Mouse (Mus musculus): ENCODE measurements around the gene Sdc1. TPM values are rescaled to one million over a fixed set of nuclear protein-coding genes. Genes with fewer than 3 reads are reported as not detected.

Gene Sdc1
- polyA plus RNA-seq, 1 experiment from 2014 or later = 31.4 TPM

DNA sequence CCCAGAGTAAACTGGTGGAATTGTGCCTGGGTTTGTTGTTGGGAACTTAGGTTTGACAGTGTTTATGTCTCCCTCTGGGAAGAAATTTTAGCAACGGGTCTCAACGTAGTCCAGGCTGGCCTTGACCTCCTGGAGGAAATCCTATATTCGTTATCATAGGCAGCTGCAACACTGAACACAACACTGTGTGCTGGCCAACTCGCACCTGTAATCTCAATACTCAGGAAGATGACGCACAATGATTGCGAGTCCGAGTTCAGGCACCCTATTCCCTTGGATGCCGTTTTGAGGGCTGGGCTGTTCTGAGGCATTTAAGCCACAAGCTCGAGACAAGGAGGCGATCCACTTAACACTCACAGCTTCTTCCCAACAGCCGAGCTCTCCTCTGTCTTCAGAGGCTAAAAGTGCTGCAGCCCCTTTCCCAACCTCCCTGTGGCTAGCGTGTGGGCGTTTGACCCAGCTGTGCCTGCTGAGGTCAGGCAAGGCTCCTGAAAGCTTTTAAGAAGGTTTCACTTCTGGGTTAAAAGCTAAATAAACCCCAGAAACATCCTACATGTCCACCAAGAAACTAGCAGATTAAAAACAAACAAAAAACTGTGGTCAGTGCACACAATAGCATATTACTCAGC is 58.0 kb downstream of the Sdc1 start:
- Histone ChIP-seq H3K27ac (replicated peaks in 1 of 2; ENCODE audit: control insufficient read depth in 1 of 2, insufficient read depth in 1 of 2, low read depth in 2 of 2, low read length in 2 of 2) (no peak overlapping the region), H3K9ac (ENCODE audit: low read length) (no peak overlapping the region), H3K36me3 (ENCODE audit: control insufficient read depth, insufficient read depth, low read length) (no peaks in the 10 kb centered on the region), H3K4me2 (ENCODE audit: low read length) (no peak overlapping the region), H3K9me3 (ENCODE audit: control insufficient read depth, low read length) (no peaks in the 10 kb centered on the region), H3K4me1 (ENCODE audit: control insufficient read depth in 2 of 2, insufficient read depth in 2 of 2, low read length in 2 of 2) (no peaks in the 10 kb centered on the region; a peak in 1 of 4 replicates), H3K27me3 (ENCODE audit: control insufficient read depth, insufficient read depth, low read length) (no peaks in the 10 kb centered on the region), H3K4me3 (ENCODE audit: control insufficient read depth in 1 of 2, insufficient read depth in 1 of 2, low read depth in 1 of 2, low read length in 2 of 2) (no peak overlapping the region)
- no peak for ATAC-seq (ENCODE audit: insufficient number of reproducible peaks, insufficient read depth, low FRiP score, low read depth)
- WGBS = 37% methylated on average over 13 of the region's 13 CpGs

GRCm38 (mm10) chr12:8829661-8830040 is 58.5 kb downstream of the Sdc1 start:
- H3K4me1 ChIP-seq (ENCODE audit: control insufficient read depth in 2 of 2, insufficient read depth in 2 of 2, low read length in 2 of 2) = no peaks in the 10 kb centered on the region; a peak in 1 of 4 replicates
- H3K27me3 ChIP-seq (ENCODE audit: control insufficient read depth, insufficient read depth, low read length) = no peaks in the 10 kb centered on the region
- H3K4me2 ChIP-seq (ENCODE audit: low read length) = no peak overlapping the region
- no peak overlapping the region for H3K27ac ChIP-seq (replicated peaks in 1 of 2; ENCODE audit: control insufficient read depth in 1 of 2, insufficient read depth in 1 of 2, low read depth in 2 of 2, low read length in 2 of 2)
- no peaks in the 10 kb centered on the region for H3K36me3 ChIP-seq (ENCODE audit: control insufficient read depth, insufficient read depth, low read length)
- no peak overlapping the region for H3K4me3 ChIP-seq (ENCODE audit: control insufficient read depth in 1 of 2, insufficient read depth in 1 of 2, low read depth in 1 of 2, low read length in 2 of 2)
- WGBS = 84% methylated on average over 5 of the region's 5 CpGs
- no peaks in the 10 kb centered on the region for H3K9me3 ChIP-seq (ENCODE audit: control insufficient read depth, low read length)
- no peak overlapping the region for H3K9ac ChIP-seq (ENCODE audit: low read length)
- no peak for ATAC-seq (ENCODE audit: insufficient number of reproducible peaks, insufficient read depth, low FRiP score, low read depth)

DNA sequence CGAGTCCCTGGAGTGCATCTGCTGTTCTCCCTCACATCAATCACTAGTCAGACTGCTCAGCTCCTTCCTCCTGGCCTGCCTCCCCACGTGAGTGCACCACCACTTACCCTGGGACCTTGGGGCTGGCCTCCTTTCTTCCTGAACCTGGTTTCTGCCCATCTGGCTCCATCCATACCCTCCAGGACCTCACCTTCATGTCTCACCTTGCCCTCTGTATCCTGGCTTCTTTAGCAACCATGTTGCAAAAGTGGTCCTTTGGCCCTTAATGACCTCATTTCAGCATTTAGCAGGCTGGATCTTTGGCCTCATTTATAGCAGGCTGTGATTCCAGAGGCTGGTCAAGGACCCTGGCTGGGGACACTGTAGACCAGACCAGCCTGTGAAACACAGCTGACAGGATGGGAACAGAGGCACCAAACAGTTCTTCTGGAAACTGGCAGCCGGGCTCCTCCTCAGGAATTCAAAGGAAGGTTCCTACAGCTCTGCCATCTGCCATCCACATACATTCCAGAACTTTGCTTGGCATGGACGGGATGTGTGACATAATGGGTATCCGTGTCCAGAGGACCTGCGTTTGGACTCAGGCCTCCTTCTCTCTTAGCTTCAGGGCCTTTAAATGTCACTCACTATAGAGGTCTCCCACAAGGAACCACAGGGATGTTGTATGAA is 60.0 kb downstream of the Sdc1 start:
- ATAC-seq (ENCODE audit: insufficient number of reproducible peaks, insufficient read depth, low FRiP score, low read depth) = no peak
- H3K9me3 ChIP-seq (ENCODE audit: control insufficient read depth, low read length) = no peaks in the 10 kb centered on the region
- H3K36me3 ChIP-seq (ENCODE audit: control insufficient read depth, insufficient read depth, low read length) = no peaks in the 10 kb centered on the region
- 62% methylated on average over 6 of the region's 6 CpGs for WGBS
- H3K4me1 ChIP-seq (ENCODE audit: control insufficient read depth in 2 of 2, insufficient read depth in 2 of 2, low read length in 2 of 2) = no peaks in the 10 kb centered on the region; a peak in 1 of 4 replicates
- no peak overlapping the region for H3K4me3 ChIP-seq (ENCODE audit: control insufficient read depth in 1 of 2, insufficient read depth in 1 of 2, low read depth in 1 of 2, low read length in 2 of 2)
- no peak overlapping the region for H3K9ac ChIP-seq (ENCODE audit: low read length)
- H3K4me2 ChIP-seq (ENCODE audit: low read length) = no peak overlapping the region
- no peak overlapping the region for H3K27ac ChIP-seq (replicated peaks in 1 of 2; ENCODE audit: control insufficient read depth in 1 of 2, insufficient read depth in 1 of 2, low read depth in 2 of 2, low read length in 2 of 2)
- no peaks in the 10 kb centered on the region for H3K27me3 ChIP-seq (ENCODE audit: control insufficient read depth, insufficient read depth, low read length)

DNA sequence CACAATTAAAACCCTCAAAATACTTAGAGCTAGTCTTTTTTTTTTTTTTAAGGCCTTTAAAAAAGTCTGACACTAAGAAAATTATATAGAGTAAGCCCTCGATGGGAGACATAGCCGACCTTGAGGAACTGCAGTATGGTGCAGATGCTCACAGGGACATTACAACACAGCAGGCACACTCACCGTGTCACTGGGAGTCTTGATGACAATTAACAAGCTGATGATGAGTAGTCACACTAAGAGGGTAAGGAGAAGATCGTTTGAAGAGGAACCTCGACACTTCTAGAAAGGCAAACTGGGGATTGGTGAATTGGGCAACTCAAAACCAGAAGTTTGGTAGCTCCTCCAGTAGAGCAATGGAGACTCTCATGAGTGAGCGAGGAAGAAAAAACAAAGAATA is 60.6 kb downstream of the Sdc1 start:
- Histone ChIP-seq H3K4me1 (ENCODE audit: control insufficient read depth in 2 of 2, insufficient read depth in 2 of 2, low read length in 2 of 2) (no peaks in the 10 kb centered on the region; a peak in 1 of 4 replicates), H3K27ac (replicated peaks in 1 of 2; ENCODE audit: control insufficient read depth in 1 of 2, insufficient read depth in 1 of 2, low read depth in 2 of 2, low read length in 2 of 2) (no peak overlapping the region), H3K9ac (ENCODE audit: low read length) (no peak overlapping the region), H3K4me3 (ENCODE audit: control insufficient read depth in 1 of 2, insufficient read depth in 1 of 2, low read depth in 1 of 2, low read length in 2 of 2) (no peak overlapping the region), H3K27me3 (ENCODE audit: control insufficient read depth, insufficient read depth, low read length) (no peaks in the 10 kb centered on the region), H3K9me3 (ENCODE audit: control insufficient read depth, low read length) (no peaks in the 10 kb centered on the region), H3K36me3 (ENCODE audit: control insufficient read depth, insufficient read depth, low read length) (no peaks in the 10 kb centered on the region), H3K4me2 (ENCODE audit: low read length) (no peak overlapping the region)
- ATAC-seq (ENCODE audit: insufficient number of reproducible peaks, insufficient read depth, low FRiP score, low read depth) = no peak
- 66% methylated on average over 6 of the region's 6 CpGs for WGBS

DNA sequence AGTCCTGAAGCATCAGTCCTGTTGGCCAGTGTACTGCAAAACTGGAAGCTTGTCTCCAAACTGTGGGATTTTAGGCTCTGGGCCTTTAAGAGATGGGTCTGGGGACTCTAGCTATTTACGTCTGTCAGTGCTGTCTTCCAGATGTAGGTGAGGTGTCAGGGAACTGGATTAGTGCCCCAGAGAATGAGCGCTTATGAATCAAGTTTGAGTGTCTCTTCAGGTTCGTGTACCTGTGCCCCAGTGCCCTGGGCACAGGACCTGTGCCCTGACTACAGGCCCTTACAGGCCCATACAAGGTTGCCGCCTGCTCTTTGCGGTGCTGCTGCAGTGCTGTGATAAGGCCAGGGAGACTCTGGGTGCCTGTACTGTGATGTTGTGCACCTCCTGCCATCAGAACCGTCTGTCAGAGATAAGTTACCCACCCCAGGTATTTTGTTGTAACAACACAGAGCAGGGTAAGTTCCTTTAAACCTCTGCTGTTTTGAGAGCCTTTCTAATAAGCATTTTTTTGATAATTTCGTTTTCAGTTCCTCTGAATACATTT is 69.7 kb downstream of the Sdc1 start:
- no peak for ATAC-seq (ENCODE audit: insufficient number of reproducible peaks, insufficient read depth, low FRiP score, low read depth)
- Histone ChIP-seq H3K4me3 (ENCODE audit: control insufficient read depth in 1 of 2, insufficient read depth in 1 of 2, low read depth in 1 of 2, low read length in 2 of 2) (no peak overlapping the region), H3K36me3 (ENCODE audit: control insufficient read depth, insufficient read depth, low read length) (no peaks in the 10 kb centered on the region), H3K4me2 (ENCODE audit: low read length) (no peak overlapping the region), H3K9ac (ENCODE audit: low read length) (no peak overlapping the region), H3K9me3 (ENCODE audit: control insufficient read depth, low read length) (no peaks in the 10 kb centered on the region), H3K27me3 (ENCODE audit: control insufficient read depth, insufficient read depth, low read length) (no peaks in the 10 kb centered on the region), H3K4me1 (ENCODE audit: control insufficient read depth in 2 of 2, insufficient read depth in 2 of 2, low read length in 2 of 2) (no peaks in the 10 kb centered on the region), H3K27ac (replicated peaks in 1 of 2; ENCODE audit: control insufficient read depth in 1 of 2, insufficient read depth in 1 of 2, low read depth in 2 of 2, low read length in 2 of 2) (no peak overlapping the region)
- WGBS = 46% methylated on average over 7 of the region's 7 CpGs

DNA sequence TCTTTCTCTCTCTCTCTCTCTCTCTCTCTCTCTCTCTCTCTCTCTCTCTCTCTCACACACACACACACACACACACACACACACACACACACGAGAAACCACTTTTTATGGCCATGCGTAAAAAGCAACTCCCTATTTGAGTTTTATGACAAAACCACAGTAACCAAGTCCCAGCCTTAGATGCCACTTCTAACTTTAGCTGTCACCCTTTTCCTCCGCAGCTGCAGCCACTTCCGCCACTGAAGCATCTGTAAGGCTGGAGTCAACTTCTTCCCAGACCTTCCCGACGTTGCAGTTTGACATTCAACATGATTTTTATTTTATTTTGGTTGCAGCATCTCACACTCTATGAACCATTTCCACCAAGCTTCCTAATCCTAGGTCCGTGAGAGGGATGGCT is 71.6 kb downstream of the Sdc1 start:
- no peak overlapping the region for H3K27ac ChIP-seq (replicated peaks in 1 of 2; ENCODE audit: control insufficient read depth in 1 of 2, insufficient read depth in 1 of 2, low read depth in 2 of 2, low read length in 2 of 2)
- no peaks in the 10 kb centered on the region for H3K27me3 ChIP-seq (ENCODE audit: control insufficient read depth, insufficient read depth, low read length)
- H3K4me2 ChIP-seq (ENCODE audit: low read length) = no peak overlapping the region
- no peak for ATAC-seq (ENCODE audit: insufficient number of reproducible peaks, insufficient read depth, low FRiP score, low read depth)
- H3K36me3 ChIP-seq (ENCODE audit: control insufficient read depth, insufficient read depth, low read length) = no peaks in the 10 kb centered on the region
- WGBS = 75% methylated on average over 7 of the region's 7 CpGs
- no peak overlapping the region for H3K9ac ChIP-seq (ENCODE audit: low read length)
- no peaks in the 10 kb centered on the region for H3K9me3 ChIP-seq (ENCODE audit: control insufficient read depth, low read length)
- H3K4me3 ChIP-seq (ENCODE audit: control insufficient read depth in 1 of 2, insufficient read depth in 1 of 2, low read depth in 1 of 2, low read length in 2 of 2) = no peak overlapping the region
- no peaks in the 10 kb centered on the region for H3K4me1 ChIP-seq (ENCODE audit: control insufficient read depth in 2 of 2, insufficient read depth in 2 of 2, low read length in 2 of 2)

Data from heart, embryonic 14.5 days (tissue).